Mouse (Mus musculus) stomach, embryonic 15.5 days (tissue): ENCODE measurements around the gene Ppy. TPM values are rescaled to one million over a fixed set of nuclear protein-coding genes. Genes with fewer than 3 reads are reported as not detected.

Experiments used
- ATAC-seq: fragments of 200-750 bp; cut with Nextera tagmentation; 2 replicates; pipeline ENCODE4 v1.8.0; 2017; ENCODE audit warnings: low read depth, moderate number of reproducible peaks, moderate TSS enrichment; ENCODE audit not compliant: insufficient read depth, low FRiP score
- H3K27ac ChIP-seq: fragments of 300-500 bp; sonication (generic); 2 replicates; pipeline ENCODE4 v1.5.1; 2015; ENCODE audit warnings: mild to moderate bottlenecking, inconsistent platforms
- H3K27me3 ChIP-seq: fragments of 300-500 bp; sonication (generic); replicated peaks from 2 replicates; pipeline ENCODE4 v1.6.1; 2015; ENCODE audit warnings: inconsistent platforms
- H3K36me3 ChIP-seq: fragments of 300-500 bp; sonication (generic); 2 replicates; pipeline ENCODE4 v1.6.1; 2015; ENCODE audit warnings: inconsistent platforms
- H3K4me1 ChIP-seq: fragments of 300-500 bp; sonication (generic); 2 replicates; pipeline ENCODE4 v1.6.1; 2015; ENCODE audit warnings: inconsistent platforms
- H3K4me2 ChIP-seq: fragments of 300-500 bp; sonication (generic); 2 replicates; pipeline ENCODE4 v1.6.1; 2015; ENCODE audit warnings: mild to moderate bottlenecking, inconsistent platforms
- H3K4me3 ChIP-seq: fragments of 300-500 bp; sonication (generic); replicated peaks from 2 replicates; pipeline ENCODE4 v1.5.1; 2015; ENCODE audit warnings: inconsistent platforms
- H3K9ac ChIP-seq: fragments of 300-500 bp; sonication (generic); 2 replicates; pipeline ENCODE4 v1.6.1; 2015; ENCODE audit warnings: inconsistent platforms
- H3K9me3 ChIP-seq: fragments of 300-500 bp; sonication (generic); 2 replicates; pipeline ENCODE4 v1.6.1; 2016; ENCODE audit warnings: inconsistent platforms
- WGBS: fragments of 180-500 bp; shearing (Covaris S2); methylation state at CpG from one replicate; pipeline ENCODE4 v1.1.7; 2015; 5-methylcytosine and 5-hydroxymethylcytosine counted together
- polyA plus RNA-seq: library from polyadenylated mRNA; unstranded; fragments of >200 nt; fragmentation: Nextera tagmentation; extraction: Ambion mirVana; gene quantifications from 2 replicates; pipeline ENCODE4 v1.2.1, GENCODE M21; 2015

Gene Ppy
- polyA plus RNA-seq, 1 experiment from 2014 or later: 4.8 TPM

DNA sequence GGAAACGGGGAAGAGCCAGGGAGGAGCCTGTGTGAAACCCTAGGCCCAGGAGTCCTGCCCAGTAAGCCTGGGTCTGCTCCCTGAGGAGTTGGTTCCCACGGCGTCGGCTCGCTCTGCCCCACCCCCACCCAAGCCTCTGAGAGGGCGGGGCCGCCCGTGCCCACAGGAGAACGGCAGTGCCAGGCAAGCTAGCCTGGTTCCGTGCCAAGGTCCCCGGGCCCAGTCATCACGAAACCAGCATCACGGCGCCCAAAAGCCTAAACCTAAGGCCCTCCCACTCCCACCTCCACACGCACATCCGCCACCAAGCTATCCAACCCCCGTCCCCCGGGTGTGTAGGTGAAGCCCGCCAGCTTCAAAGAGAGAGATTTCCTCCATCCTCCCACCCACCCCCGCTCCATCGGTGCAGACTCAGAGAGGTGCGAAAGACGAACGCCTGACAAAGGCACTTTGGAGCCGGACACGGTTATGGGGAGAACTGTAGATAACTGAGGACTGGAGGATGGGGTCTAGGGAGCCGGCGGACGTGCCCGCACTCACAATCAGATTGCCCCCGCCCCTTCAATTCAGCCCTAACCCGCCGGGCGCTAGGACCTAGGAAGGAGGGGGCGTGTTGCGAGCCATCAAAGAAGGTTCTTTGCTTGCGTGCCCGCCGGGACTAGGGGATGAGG lies 13.9 kb downstream of the Ppy start:
- Histone ChIP-seq H3K27me3 (no peaks in the 10 kb centered on the region), H3K4me1 (peaks cover 13% of the 10 kb centered on the region), H3K4me2 (peak overlapping the region; percentile 96), H3K9me3 (no peaks in the 10 kb centered on the region), H3K9ac (0 out of 2 replicates have a peak overlapping the region, but pooled peaks have one; percentile 71), H3K4me3 (peak overlapping the region; percentile 69), H3K27ac (peak overlapping the region; percentile 84), H3K36me3 (no peaks in the 10 kb centered on the region)
- peak; percentile 42 for ATAC-seq
- WGBS: 1% methylated on average over 39 of the region's 39 CpGs

DNA sequence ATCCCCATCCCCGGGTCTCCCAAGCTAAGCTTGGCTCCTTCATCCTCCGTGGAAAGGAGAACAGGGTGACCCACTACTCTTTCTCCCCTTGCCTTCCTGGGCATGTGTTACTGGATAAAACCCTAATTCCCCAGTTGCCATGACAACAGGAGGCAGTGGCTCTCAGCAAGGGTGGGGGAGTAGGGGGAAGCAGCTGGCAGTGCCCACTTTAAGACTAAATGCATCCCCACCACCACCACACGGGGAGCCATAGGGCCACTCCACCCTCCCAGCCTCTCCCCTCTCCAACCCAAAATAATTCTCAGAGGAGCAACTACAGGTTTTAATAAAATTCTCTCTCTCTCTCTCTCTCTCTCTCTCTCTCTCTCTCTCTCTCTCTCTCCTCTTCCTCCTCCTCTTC lies 14.8 kb downstream of the Ppy start:
- no peak overlapping the region for H3K27ac ChIP-seq
- peak overlapping the region; percentile 69; the same call in 1 of the 2 replicates for H3K4me3 ChIP-seq
- H3K4me2 ChIP-seq: peak overlapping the region; percentile 96
- H3K36me3 ChIP-seq: no peaks in the 10 kb centered on the region
- ATAC-seq: no peak
- peaks cover 19% of the 10 kb centered on the region for H3K4me1 ChIP-seq
- 10% methylated on average over 3 of the region's 3 CpGs for WGBS
- H3K27me3 ChIP-seq: no peaks in the 10 kb centered on the region
- H3K9me3 ChIP-seq: no peaks in the 10 kb centered on the region
- H3K9ac ChIP-seq: no peak overlapping the region

DNA sequence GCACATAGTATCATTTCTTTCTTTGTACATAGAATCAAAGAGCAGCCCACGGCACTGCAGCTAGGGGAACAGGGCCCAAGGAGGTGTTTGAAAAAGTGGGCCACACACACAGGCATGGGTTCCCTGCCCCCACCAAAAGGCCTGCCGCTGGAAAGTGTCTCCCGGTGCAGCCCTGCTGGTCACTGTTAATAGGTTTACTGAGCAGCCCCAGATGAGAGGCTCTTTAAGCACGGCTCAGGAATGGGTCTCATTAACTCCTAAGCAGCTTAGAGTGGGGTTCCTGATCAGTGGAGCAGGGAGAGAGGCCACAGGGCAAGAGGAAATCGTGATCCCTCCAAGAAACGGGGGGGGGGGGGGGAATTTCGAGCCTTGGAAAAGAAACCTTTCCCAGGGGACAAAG lies 17.0 kb downstream of the Ppy start:
- H3K27me3 ChIP-seq: no peaks in the 10 kb centered on the region
- no peak overlapping the region for H3K4me3 ChIP-seq
- H3K4me2 ChIP-seq: no peak overlapping the region
- no peak overlapping the region for H3K27ac ChIP-seq
- WGBS: 64% methylated on average over 7 of the region's 7 CpGs
- no peak overlapping the region for H3K9ac ChIP-seq
- no peaks in the 10 kb centered on the region for H3K36me3 ChIP-seq
- H3K4me1 ChIP-seq: peaks cover 15% of the 10 kb centered on the region
- ATAC-seq: no peak
- H3K9me3 ChIP-seq: no peaks in the 10 kb centered on the region

DNA sequence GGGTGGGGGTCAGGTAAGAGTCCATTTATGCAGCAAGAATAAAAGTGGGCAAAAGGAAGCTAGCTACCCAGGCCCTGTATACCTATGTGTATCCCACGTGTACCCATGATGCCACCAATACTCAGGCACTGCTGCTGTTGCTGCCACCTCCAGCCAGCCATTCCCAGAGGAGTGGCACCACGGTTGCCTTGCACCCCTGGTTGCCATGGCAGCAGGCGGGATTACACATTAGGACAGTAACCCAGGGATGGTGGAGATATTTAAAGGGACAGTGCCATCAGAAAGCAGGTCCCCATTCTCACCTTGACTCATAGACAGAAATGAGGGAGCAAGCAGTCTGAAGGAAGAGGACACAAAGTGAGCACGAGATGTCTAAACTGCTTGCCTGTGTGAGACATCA lies 17.9 kb downstream of the Ppy start:
- H3K36me3 ChIP-seq: peaks cover 4% of the 10 kb centered on the region; the same call in 1 of the 2 replicates
- no peak overlapping the region for H3K27ac ChIP-seq
- no peak overlapping the region for H3K9ac ChIP-seq
- no peaks in the 10 kb centered on the region for H3K27me3 ChIP-seq
- H3K4me2 ChIP-seq: no peak overlapping the region
- peaks cover 14% of the 10 kb centered on the region for H3K4me1 ChIP-seq
- H3K9me3 ChIP-seq: no peaks in the 10 kb centered on the region
- ATAC-seq: no peak
- 56% methylated on average over 4 of the region's 4 CpGs for WGBS
- no peak overlapping the region for H3K4me3 ChIP-seq

DNA sequence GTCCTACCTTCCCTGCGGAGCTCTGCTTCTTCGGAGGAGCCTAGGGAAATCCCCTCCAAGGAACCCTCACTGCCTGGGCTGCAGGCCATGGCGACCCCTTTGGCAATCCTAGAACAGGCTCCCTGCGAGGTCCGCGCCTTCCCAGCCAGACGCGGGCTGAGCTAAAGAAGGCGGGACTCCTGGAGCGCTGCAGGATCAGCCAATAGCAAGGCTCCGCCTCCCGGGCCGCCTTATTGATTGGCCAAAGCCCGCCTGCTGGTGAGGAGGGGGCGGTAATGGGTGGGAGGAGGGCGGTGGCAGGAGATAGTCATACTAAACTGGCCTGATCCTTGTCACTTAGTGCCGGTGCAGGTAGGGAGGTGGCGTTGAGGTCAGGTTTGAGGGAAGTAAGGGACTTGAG lies 18.8 kb downstream of the Ppy start:
- Histone ChIP-seq H3K27me3 (no peaks in the 10 kb centered on the region), H3K36me3 (peaks cover 5% of the 10 kb centered on the region; the same call in 1 of the 2 replicates), H3K9ac (peak overlapping the region; percentile 44; the same call in 1 of the 2 replicates), H3K4me3 (peak overlapping the region; percentile 44), H3K4me2 (peak overlapping the region; percentile 93), H3K4me1 (peaks cover 14% of the 10 kb centered on the region), H3K27ac (no peak overlapping the region), H3K9me3 (no peaks in the 10 kb centered on the region)
- WGBS: under 1% methylated on average over 18 of the region's 18 CpGs
- ATAC-seq: peak; percentile 85

DNA sequence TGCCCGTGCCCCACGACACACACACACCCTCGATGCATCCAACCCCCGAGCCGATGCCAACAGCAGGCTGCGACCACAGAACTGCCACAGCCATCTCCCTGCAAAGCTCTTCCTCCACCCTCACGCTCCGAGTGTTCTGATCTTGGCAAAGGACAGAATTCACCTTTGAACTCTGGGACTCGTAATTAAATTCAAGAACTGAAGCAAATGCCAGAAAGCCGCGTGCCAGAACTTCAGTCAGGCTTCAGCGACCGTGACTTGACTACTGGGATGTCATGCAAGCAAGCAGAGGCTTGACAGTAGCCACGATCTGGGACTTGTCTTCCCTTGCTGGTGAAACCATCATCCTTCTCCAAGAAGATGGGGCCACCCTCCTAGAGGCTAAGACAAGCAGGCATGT lies 27.4 kb downstream of the Ppy start:
- H3K4me1 ChIP-seq: peaks cover 8% of the 10 kb centered on the region; the same call in 1 of the 2 replicates
- no peak overlapping the region for H3K4me3 ChIP-seq
- H3K4me2 ChIP-seq: no peak overlapping the region
- H3K36me3 ChIP-seq: peaks cover 5% of the 10 kb centered on the region; the same call in 1 of the 2 replicates
- H3K9ac ChIP-seq: no peak overlapping the region
- ATAC-seq: no peak
- no peak overlapping the region for H3K27ac ChIP-seq
- H3K27me3 ChIP-seq: no peaks in the 10 kb centered on the region
- no peaks in the 10 kb centered on the region for H3K9me3 ChIP-seq
- WGBS: 79% methylated on average over 14 of the region's 14 CpGs

DNA sequence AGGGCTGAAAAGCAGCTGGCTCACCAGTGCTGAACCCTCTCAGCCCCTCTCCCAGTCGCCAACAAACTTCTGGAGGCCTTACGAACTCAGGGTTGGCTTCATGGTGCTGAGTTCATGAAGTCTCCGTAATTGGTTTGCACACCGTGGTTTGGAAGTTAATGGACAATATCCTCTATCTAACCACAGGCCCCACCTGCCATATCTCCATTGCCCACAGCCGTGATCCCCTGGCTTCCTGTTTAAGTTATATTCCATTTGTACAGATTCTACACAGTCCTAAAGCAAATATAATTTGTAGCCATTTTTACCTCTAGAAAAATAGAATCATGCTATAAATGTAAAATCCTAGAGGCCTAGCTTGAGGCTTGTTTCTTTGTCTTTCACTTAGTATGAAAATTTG lies 28.4 kb downstream of the Ppy start:
- no peak overlapping the region for H3K4me3 ChIP-seq
- no peak overlapping the region for H3K4me2 ChIP-seq
- 58% methylated on average over 5 of the region's 5 CpGs for WGBS
- no peak overlapping the region for H3K9ac ChIP-seq
- no peaks in the 10 kb centered on the region for H3K36me3 ChIP-seq
- no peak for ATAC-seq
- H3K27me3 ChIP-seq: no peaks in the 10 kb centered on the region
- H3K4me1 ChIP-seq: peaks cover 8% of the 10 kb centered on the region; the same call in 1 of the 2 replicates
- no peak overlapping the region for H3K27ac ChIP-seq
- no peaks in the 10 kb centered on the region for H3K9me3 ChIP-seq

DNA sequence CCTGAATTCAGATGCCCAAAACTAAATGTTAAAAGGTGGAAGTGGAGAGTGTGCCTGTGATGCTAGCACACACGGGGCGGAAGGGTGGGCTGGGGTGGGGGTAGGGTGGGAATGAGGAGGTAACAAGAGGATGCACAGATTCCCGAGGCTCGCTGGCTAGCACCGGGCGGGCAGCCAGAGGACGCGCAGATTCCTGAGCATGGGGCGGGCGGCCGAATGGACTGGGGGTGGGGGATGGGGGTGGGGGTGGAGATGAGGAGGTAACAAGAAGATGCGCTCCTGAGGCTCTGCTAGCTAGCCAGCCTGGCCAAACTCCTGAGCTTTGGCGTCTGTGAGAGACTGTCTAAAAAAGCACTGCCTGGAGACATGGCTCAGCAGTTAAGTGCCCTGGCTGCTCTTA lies 30.7 kb downstream of the Ppy start:
- ATAC-seq: no peak
- no peak overlapping the region for H3K9ac ChIP-seq
- WGBS: 9% methylated on average over 13 of the region's 13 CpGs

DNA sequence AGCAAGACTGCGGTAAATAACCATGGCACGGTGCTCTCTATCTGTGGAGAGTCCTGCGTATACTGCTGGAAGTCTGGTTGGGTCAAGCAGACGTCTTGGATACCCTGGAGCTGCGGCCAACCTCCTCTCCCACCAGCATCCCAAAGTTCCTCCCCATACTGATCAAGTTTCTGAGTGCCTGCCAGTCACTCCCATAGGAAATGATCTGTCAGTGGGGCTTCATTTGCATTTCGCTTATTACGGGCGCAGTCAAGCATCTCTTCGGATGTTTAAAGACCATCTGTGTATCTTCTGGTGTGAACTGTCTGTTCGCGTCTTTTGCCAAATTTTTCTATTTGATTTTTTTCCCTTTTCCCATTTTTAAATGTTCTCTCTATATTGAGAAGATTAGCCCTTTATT lies 31.5 kb downstream of the Ppy start:
- Histone ChIP-seq H3K4me3 (no peak overlapping the region), H3K4me1 (peaks cover 8% of the 10 kb centered on the region; the same call in 1 of the 2 replicates), H3K27ac (no peak overlapping the region), H3K4me2 (no peak overlapping the region), H3K36me3 (no peaks in the 10 kb centered on the region), H3K9me3 (no peaks in the 10 kb centered on the region), H3K9ac (no peak overlapping the region), H3K27me3 (no peaks in the 10 kb centered on the region)
- 68% methylated on average over 11 of the region's 11 CpGs for WGBS
- no peak for ATAC-seq

More for the DNA sequence above, 30.7 kb downstream of the Ppy start:
- Histone ChIP-seq H3K4me3 (no peak overlapping the region), H3K4me1 (peaks cover 8% of the 10 kb centered on the region; the same call in 1 of the 2 replicates), H3K36me3 (no peaks in the 10 kb centered on the region), H3K9me3 (no peaks in the 10 kb centered on the region), H3K4me2 (0 out of 2 replicates have a peak overlapping the region, but pooled peaks have one; percentile 21), H3K27ac (no peak overlapping the region), H3K27me3 (no peaks in the 10 kb centered on the region)

DNA sequence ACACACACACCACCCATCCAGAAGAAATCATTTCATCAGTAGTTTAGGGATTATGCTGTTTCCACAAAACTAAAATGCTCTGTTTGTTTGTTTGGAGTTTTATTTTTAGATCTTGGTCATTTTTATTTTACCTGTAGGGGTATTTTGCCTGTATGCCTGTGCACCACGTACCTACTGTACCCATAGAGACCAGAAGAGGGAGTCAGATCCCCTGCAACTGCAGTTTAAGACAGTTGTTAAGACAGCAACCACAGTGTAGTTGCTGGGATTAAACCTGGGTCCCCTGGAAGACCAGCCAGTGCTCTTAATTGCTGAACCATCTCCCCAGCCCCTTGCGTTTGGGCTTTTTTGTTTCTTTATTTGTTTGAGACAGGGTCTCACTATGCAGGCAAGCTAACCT lies 32.1 kb downstream of the Ppy start:
- peaks cover 8% of the 10 kb centered on the region; the same call in 1 of the 2 replicates for H3K4me1 ChIP-seq

DNA sequence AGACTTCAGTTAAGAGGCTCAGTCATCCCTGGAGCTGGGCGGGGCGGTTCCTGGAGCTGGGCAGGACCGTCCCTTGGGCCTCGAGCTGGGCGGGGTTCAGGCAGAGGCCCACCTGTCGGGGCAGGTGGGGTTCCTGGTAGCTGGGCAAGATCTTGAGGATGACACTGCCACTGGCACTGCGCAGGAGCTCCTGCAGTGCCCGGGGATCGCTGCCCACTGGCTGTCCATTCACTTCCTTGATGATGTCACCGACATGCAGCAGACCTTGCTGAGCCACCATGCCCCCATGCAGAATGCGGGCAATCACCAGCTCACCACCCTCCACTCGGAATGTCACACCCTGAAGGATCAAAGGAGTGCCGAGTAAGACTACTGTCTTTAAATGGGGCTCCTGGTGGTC lies 38.0 kb downstream of the Ppy start:
- Histone ChIP-seq H3K4me1 (peaks cover 11% of the 10 kb centered on the region), H3K9ac (no peak overlapping the region), H3K27ac (no peak overlapping the region), H3K36me3 (no peaks in the 10 kb centered on the region), H3K4me2 (no peak overlapping the region), H3K27me3 (0 out of 2 replicates have a peak, but pooled peaks cover 4% of the 10 kb centered on the region), H3K4me3 (no peak overlapping the region), H3K9me3 (no peaks in the 10 kb centered on the region)
- ATAC-seq: no peak
- 73% methylated on average over 13 of the region's 13 CpGs for WGBS

More for the DNA sequence above, 32.1 kb downstream of the Ppy start:
- Histone ChIP-seq H3K4me2 (no peak overlapping the region), H3K9me3 (no peaks in the 10 kb centered on the region), H3K4me3 (no peak overlapping the region), H3K9ac (no peak overlapping the region), H3K36me3 (no peaks in the 10 kb centered on the region), H3K27ac (no peak overlapping the region), H3K27me3 (no peaks in the 10 kb centered on the region)
- no peak for ATAC-seq
- 46% methylated on average over 2 of the region's 2 CpGs for WGBS

DNA sequence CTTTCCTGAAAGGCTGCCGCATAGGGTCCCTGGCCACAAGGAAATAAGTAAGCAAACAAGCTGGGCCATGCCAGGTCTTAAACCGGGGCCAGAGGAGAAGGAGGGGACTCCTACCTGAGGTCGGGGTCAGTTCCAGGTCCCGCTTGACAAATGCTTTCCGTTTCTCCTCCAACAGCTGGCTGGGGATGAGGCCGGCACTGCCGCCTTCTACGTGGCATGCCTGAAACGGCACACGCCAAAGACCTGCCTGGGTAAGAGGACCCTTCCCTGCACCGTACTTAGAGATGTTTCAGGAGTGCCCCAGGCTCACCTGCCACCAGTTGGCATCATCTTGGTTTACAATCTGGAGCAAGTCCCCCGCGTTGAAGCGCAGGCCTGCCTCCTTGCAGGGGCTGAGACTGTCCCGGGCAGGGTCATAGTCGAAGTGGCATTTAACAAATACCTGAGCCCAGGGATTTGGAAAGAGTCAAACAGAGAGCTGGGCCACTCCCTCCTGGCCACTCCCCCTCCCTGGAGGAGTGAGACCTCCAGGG lies 39.1 kb downstream of the Ppy start:
- Histone ChIP-seq H3K36me3 (no peaks in the 10 kb centered on the region), H3K4me3 (no peak overlapping the region), H3K4me2 (peak overlapping the region; percentile 91; the same call in 1 of the 2 replicates), H3K27ac (no peak overlapping the region), H3K9me3 (no peaks in the 10 kb centered on the region), H3K4me1 (peaks cover 11% of the 10 kb centered on the region), H3K27me3 (0 out of 2 replicates have a peak, but pooled peaks cover 4% of the 10 kb centered on the region), H3K9ac (no peak overlapping the region)
- 27% methylated on average over 16 of the region's 16 CpGs for WGBS
- no peak for ATAC-seq
